Mouse (Mus musculus) hindbrain, embryonic 11.5 days (tissue): Measurements from ENCODE around the gene Olfr521. TPM values are rescaled to one million over a fixed set of nuclear protein-coding genes. Genes with fewer than 3 reads are reported as not detected.
"Not testable (repeated sequence)": the region's sequence is repeated elsewhere in the genome, so short reads cannot be mapped to it uniquely, and the experiment has no call there.

Source experiments
- ATAC-seq: fragments of 200-750 bp; cut with Nextera tagmentation; 2 replicates; pipeline ENCODE4 v1.8.0; 2017; ENCODE audit warnings: mild to moderate bottlenecking, moderate TSS enrichment, moderate library complexity; ENCODE audit not compliant: low FRiP score
- DNase-seq: peaks from one replicate; pipeline ENCODE4 v3.0.0-alpha.2; 2015; ENCODE audit warnings: low spot score
- H3K27ac ChIP-seq: fragments of 300-500 bp; sonication (generic); 2 replicates; pipeline ENCODE4 v1.5.1; 2014; ENCODE audit warnings: mild to moderate bottlenecking, low read depth, low read length
- H3K27me3 ChIP-seq: fragments of 300-500 bp; sonication (generic); 2 replicates; pipeline ENCODE4 v1.6.1; 2014; ENCODE audit warnings: mild to moderate bottlenecking, low read length, moderate library complexity, mixed read lengths; ENCODE audit not compliant: control insufficient read depth, insufficient read depth
- H3K36me3 ChIP-seq: fragments of 300-500 bp; sonication (generic); 2 replicates; pipeline ENCODE4 v1.6.1; 2014; ENCODE audit warnings: mild to moderate bottlenecking, low read length, moderate library complexity, mixed read lengths; ENCODE audit not compliant: control insufficient read depth, insufficient read depth
- H3K4me1 ChIP-seq: fragments of 300-500 bp; sonication (generic); replicated peaks from 2 replicates; pipeline ENCODE4 v1.6.1; 2014; ENCODE audit warnings: low read length, mixed read lengths; ENCODE audit not compliant: control insufficient read depth, insufficient read depth
- H3K4me2 ChIP-seq: fragments of 300-500 bp; sonication (generic); replicated peaks from 2 replicates; pipeline ENCODE4 v1.6.1; 2014; ENCODE audit warnings: mild to moderate bottlenecking, low read depth, low read length
- H3K4me3 ChIP-seq: fragments of 300-500 bp; sonication (generic); 2 replicates; pipeline ENCODE4 v1.5.1; 2014; ENCODE audit warnings: low read depth, low read length
- H3K9ac ChIP-seq: fragments of 300-500 bp; sonication (generic); 2 replicates; pipeline ENCODE4 v1.6.1; 2014; ENCODE audit warnings: low read depth, low read length
- H3K9me3 ChIP-seq: fragments of 300-500 bp; sonication (generic); 2 replicates; pipeline ENCODE4 v1.6.1; 2016; ENCODE audit warnings: low read length; ENCODE audit not compliant: control insufficient read depth
- WGBS: fragments of 180-500 bp; shearing (Covaris S2); extraction: QIAGEN DNeasy Blood & Tissue Kit; methylation state at CpG from one replicate; pipeline ENCODE4 v1.1.7; 2014; 5-methylcytosine and 5-hydroxymethylcytosine counted together
- polyA plus RNA-seq: library from polyadenylated mRNA; unstranded; fragments of >200 nt; fragmentation: Nextera tagmentation; extraction: Ambion mirVana; gene quantifications from 2 replicates; pipeline ENCODE4 v1.2.1, GENCODE M21; 2014

The Olfr521 gene
- polyA plus RNA-seq, 1 experiment from 2014 or later = not detected

- no peak overlapping the region for H3K9ac ChIP-seq
- H3K27me3 ChIP-seq = no peaks in the 10 kb centered on the region
- WGBS = 36% methylated on average over 6 of the region's 6 CpGs
- no peak overlapping the region for H3K4me3 ChIP-seq
- ATAC-seq (no peak), DNase-seq (peak; percentile 89)
- no peaks in the 10 kb centered on the region for H3K4me1 ChIP-seq
- H3K9me3 ChIP-seq = no peaks in the 10 kb centered on the region
- no peak overlapping the region for H3K4me2 ChIP-seq
- no peak overlapping the region for H3K27ac ChIP-seq
- no peaks in the 10 kb centered on the region for H3K36me3 ChIP-seq
Measured at GRCm38 (mm10) chr7:99797911-99798647, 34.8 kb downstream of the Olfr521 start.

DNA sequence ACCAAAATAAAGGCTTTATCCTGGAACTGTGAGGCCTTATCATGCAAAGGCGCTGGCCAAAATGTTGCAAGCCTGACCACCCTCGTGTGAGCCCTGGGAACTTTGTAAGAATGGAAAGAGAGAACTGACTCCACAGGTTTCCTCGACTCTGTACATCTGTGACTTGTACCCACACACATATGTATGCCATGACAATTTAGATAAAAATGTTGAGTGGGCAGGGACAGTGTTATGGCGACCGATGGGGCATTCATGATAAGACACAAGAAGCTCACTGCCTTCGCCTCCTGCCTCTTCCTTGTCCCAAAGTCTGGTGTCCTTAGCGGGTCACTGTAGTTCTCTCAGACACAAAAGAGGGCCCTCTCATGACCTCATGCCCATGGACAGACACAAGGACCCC is 35.8 kb downstream of the Olfr521 start:
- Histone ChIP-seq H3K9me3 (no peaks in the 10 kb centered on the region), H3K4me1 (no peaks in the 10 kb centered on the region), H3K9ac (no peak overlapping the region), H3K27me3 (no peaks in the 10 kb centered on the region), H3K27ac (no peak overlapping the region), H3K36me3 (no peaks in the 10 kb centered on the region), H3K4me2 (no peak overlapping the region), H3K4me3 (no peak overlapping the region)
- ATAC-seq (no peak), DNase-seq (no peak)
- WGBS = 79% methylated on average over 7 of the region's 7 CpGs

DNA sequence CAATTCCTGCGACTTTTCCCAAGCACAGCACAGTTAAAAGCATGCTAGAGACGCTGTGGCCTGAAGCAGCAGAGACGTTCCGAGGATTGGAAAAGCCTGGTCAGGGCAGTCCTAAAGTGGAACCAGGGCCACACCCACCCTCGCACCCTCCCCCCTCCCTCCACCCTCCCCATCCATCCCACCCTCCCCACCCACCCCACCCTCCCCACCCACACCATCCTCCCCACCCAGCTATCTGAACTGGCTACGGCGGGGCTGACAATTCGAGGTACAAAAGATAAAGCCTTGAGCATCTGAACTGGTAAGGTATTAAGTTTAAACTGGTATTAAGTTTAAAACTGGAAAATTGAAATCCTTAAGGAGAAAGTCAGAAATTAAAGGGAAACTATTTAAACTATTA is 40.2 kb downstream of the Olfr521 start:
- no peaks in the 10 kb centered on the region for H3K9me3 ChIP-seq
- H3K27me3 ChIP-seq = no peaks in the 10 kb centered on the region
- no peaks in the 10 kb centered on the region for H3K4me1 ChIP-seq
- H3K27ac ChIP-seq = no peak overlapping the region
- no peak for DNase-seq
- H3K4me3 ChIP-seq = no peak overlapping the region
- ATAC-seq = no peak
- H3K4me2 ChIP-seq = no peak overlapping the region
- WGBS = 82% methylated on average over 8 of the region's 8 CpGs
- H3K9ac ChIP-seq = no peak overlapping the region
- H3K36me3 ChIP-seq = no peaks in the 10 kb centered on the region

GRCm38 (mm10) chr7:99804033-99804432 is 40.7 kb downstream of the Olfr521 start:
- H3K27me3 ChIP-seq, DNase-seq, H3K9ac ChIP-seq, H3K27ac ChIP-seq, H3K4me2 ChIP-seq, H3K9me3 ChIP-seq, H3K36me3 ChIP-seq, ATAC-seq, H3K4me3 ChIP-seq, H3K4me1 ChIP-seq: not testable (repeated sequence)
- 94% methylated on average over 3 of the region's 3 CpGs for WGBS

GRCm38 (mm10) chr7:99805340-99805739 is 42.0 kb downstream of the Olfr521 start:
- no peaks in the 10 kb centered on the region for H3K4me1 ChIP-seq
- H3K27me3 ChIP-seq = no peaks in the 10 kb centered on the region
- 87% methylated on average over 1 of the region's 1 CpGs for WGBS
- no peak overlapping the region for H3K9ac ChIP-seq
- no peak overlapping the region for H3K4me3 ChIP-seq
- ATAC-seq (no peak), DNase-seq (no peak)
- no peak overlapping the region for H3K27ac ChIP-seq
- H3K4me2 ChIP-seq = no peak overlapping the region
- H3K36me3 ChIP-seq = no peaks in the 10 kb centered on the region
- no peaks in the 10 kb centered on the region for H3K9me3 ChIP-seq

DNA sequence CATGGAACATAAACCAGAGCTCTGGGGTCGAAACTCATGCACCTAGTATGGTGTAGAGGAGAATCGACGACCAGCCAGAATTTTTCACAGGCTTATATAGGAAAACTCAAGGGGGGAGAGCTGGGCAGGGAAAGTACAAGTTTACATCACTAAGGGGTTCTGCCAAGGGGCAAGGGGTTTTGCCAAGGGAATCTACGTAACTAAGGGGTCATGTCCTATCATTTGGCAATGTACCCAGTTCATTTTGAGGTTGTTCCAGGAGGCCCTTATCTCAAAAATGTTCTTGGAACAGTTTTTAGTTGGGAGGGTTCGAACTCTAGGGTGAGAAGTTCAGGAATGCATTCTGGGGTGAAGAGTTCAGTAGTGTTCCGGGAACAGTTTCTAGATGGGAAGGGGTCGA is 43.7 kb downstream of the Olfr521 start:
- H3K4me1 ChIP-seq, H3K27me3 ChIP-seq, H3K4me3 ChIP-seq, H3K36me3 ChIP-seq, H3K9ac ChIP-seq, H3K27ac ChIP-seq, DNase-seq, H3K4me2 ChIP-seq, H3K9me3 ChIP-seq, ATAC-seq: not testable (repeated sequence)
- WGBS = 82% methylated on average over 7 of the region's 7 CpGs

GRCm38 (mm10) chr7:99810814-99811213 is 47.5 kb downstream of the Olfr521 start:
- ATAC-seq (no peak), DNase-seq (no peak)
- WGBS = 94% methylated on average over 2 of the region's 2 CpGs
- H3K9me3 ChIP-seq = no peaks in the 10 kb centered on the region
- no peak overlapping the region for H3K9ac ChIP-seq
- no peaks in the 10 kb centered on the region for H3K4me1 ChIP-seq
- no peak overlapping the region for H3K4me3 ChIP-seq
- no peaks in the 10 kb centered on the region for H3K36me3 ChIP-seq
- no peaks in the 10 kb centered on the region for H3K27me3 ChIP-seq
- no peak overlapping the region for H3K27ac ChIP-seq
- H3K4me2 ChIP-seq = no peak overlapping the region

GRCm38 (mm10) chr7:99811661-99812060 is 48.4 kb downstream of the Olfr521 start:
- ATAC-seq (no peak), DNase-seq (no peak)
- Histone ChIP-seq H3K27me3 (no peaks in the 10 kb centered on the region), H3K9ac (no peak overlapping the region), H3K4me1 (no peaks in the 10 kb centered on the region), H3K9me3 (no peaks in the 10 kb centered on the region), H3K4me2 (no peak overlapping the region), H3K36me3 (no peaks in the 10 kb centered on the region), H3K4me3 (no peak overlapping the region), H3K27ac (no peak overlapping the region)
- WGBS = 95% methylated on average over 4 of the region's 4 CpGs

- H3K9me3 ChIP-seq = no peaks in the 10 kb centered on the region
- DNase-seq (no peak), ATAC-seq (no peak)
- H3K27ac ChIP-seq = no peak overlapping the region
- H3K4me1 ChIP-seq = no peaks in the 10 kb centered on the region
- 91% methylated on average over 11 of the region's 11 CpGs for WGBS
- H3K9ac ChIP-seq = no peak overlapping the region
- H3K36me3 ChIP-seq = no peaks in the 10 kb centered on the region
- H3K4me2 ChIP-seq = no peak overlapping the region
- no peak overlapping the region for H3K4me3 ChIP-seq
- H3K27me3 ChIP-seq = no peaks in the 10 kb centered on the region
Measured at GRCm38 (mm10) chr7:99813394-99813793, 50.1 kb downstream of the Olfr521 start.
